Mouse (Mus musculus) E14TG2a.4 (cell line): ENCODE measurements at regions not wholly inside any gene's neighbourhood (a gene's known extent, or its start where the extent isn't known, plus 50 kb on each side); places are given as distances from the start of the nearest gene placed in this dataset.

ENCODE experiments used
- CTCF ChIP-seq: conservative IDR thresholded peaks from 2 replicates; pipeline ENCODE4 v1.5.1; 2014; ENCODE audit warnings: low read length
- NANOG ChIP-seq: IDR thresholded peaks from 2 replicates; pipeline ENCODE4 v1.6.1; 2014; ENCODE audit warnings: borderline replicate concordance, low read length, mixed read lengths
- POU5F1 ChIP-seq: IDR thresholded peaks from 2 replicates; pipeline ENCODE4 v1.6.1; 2014; ENCODE audit warnings: low read length, borderline replicate concordance

DNA sequence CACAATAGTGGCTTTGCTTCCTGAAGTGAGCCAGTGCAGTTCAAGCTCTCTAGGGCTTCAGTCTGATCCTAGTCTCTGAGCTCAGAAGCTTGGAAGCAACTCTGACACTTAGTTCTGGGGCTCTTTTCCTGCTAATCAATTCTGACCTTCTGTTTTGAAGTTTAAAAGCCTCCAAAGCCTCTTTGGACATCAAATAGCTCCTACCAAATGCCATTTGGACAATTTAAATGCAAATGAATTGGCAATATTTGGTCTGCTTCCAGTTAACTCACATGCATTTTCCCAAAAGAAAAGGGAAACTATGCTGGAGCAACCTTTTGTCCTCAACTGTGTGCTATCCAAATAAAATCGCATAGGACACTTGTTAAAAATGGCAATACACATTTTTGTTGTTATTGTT lies 968.7 kb downstream of the Tlr4 start:
- TF ChIP-seq CTCF (no peak), NANOG (no peak), POU5F1 (no peak)
